ENCODE assay signal across 13 mouse cellular contexts in the genomic region with DNA sequence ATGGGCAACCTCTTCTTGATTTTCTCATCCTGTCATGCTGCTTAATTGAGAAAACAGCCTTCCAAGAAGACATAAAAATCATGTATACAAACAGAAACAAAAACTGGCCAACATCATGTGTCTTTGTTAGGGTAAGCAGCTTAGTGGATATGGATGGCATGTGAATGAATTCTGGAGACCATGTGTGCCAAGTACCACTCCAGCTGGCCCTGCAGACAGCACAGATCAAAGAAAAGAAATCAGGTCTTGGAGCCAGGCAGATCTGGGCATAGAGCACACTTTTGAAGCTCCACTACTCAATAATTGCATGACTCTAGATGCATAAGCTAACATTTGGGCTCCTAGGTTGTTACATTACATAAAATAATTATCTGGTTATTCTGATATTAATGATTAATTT.
"Had no signal": no experiment of that assay in that cellular context is flagged by ENCODE, and none has a peak within 500 bp of the region (broad histone marks: within the 10 kb centered on the region; RNA-seq: fewer than 3 reads in every experiment).

No protein-coding gene starts in this region.

- H3K9ac ChIP-seq: liver, embryonic 15.5 days had no signal

- H3K4me3 ChIP-seq: limb, embryonic 10.5 days; liver, embryonic 15.5 days had no signal

- H3K4me2 ChIP-seq: liver, embryonic 11.5 days; liver, embryonic 15.5 days had no signal

- H3K36me3 ChIP-seq: limb, embryonic 10.5 days; liver, embryonic 15.5 days had no signal

- H3K27me3 ChIP-seq: liver, embryonic 15.5 days had no signal

- H3K9me3 ChIP-seq: limb, embryonic 10.5 days; liver, embryonic 15.5 days had no signal

- ATAC-seq: lung, postnatal 0 days had no signal

- H3K27ac ChIP-seq: kidney, postnatal 0 days; limb, embryonic 10.5 days; liver, embryonic 15.5 days; stomach, postnatal 0 days had no signal

- DNase-seq: kidney, adult 9 months; kidney, postnatal 36 days; lung, adult 2 months; lung, postnatal 36 days; midbrain, embryonic 14.5 days; right cerebral cortex, postnatal 25 days; thymus, postnatal 4 days had no signal

- H3K4me1 ChIP-seq: limb, embryonic 10.5 days; liver, embryonic 15.5 days had no signal
